Mouse (Mus musculus): ENCODE measurements at regions not wholly inside any gene's neighbourhood (a gene's known extent, or its start where the extent isn't known, plus 50 kb on each side); places are given as distances from the start of the nearest gene placed in this dataset.

GRCm38 (mm10) chr11:52701682-52702081 lies 62.8 kb upstream of the Fstl4 start:
- WGBS: 78% methylated on average over 10 of the region's 10 CpGs
- no peaks in the 10 kb centered on the region for H3K4me1 ChIP-seq (ENCODE audit: control insufficient read depth, insufficient read depth, low read depth, low read length)
- ATAC-seq: no peak
- H3K9ac ChIP-seq (ENCODE audit: low read depth, low read length): no peak overlapping the region
- H3K4me2 ChIP-seq (ENCODE audit: low read length): no peak overlapping the region
- no peaks in the 10 kb centered on the region for H3K36me3 ChIP-seq (ENCODE audit: control insufficient read depth, insufficient read depth, low read length)
- H3K9me3 ChIP-seq (ENCODE audit: control insufficient read depth, low read length): no peaks in the 10 kb centered on the region
- no peaks in the 10 kb centered on the region for H3K27me3 ChIP-seq (replicated peaks; ENCODE audit: control insufficient read depth, insufficient read depth, low read length)
- H3K27ac ChIP-seq (ENCODE audit: low read depth, low read length): no peak overlapping the region
- no peak overlapping the region for H3K4me3 ChIP-seq (ENCODE audit: low read length)

DNA sequence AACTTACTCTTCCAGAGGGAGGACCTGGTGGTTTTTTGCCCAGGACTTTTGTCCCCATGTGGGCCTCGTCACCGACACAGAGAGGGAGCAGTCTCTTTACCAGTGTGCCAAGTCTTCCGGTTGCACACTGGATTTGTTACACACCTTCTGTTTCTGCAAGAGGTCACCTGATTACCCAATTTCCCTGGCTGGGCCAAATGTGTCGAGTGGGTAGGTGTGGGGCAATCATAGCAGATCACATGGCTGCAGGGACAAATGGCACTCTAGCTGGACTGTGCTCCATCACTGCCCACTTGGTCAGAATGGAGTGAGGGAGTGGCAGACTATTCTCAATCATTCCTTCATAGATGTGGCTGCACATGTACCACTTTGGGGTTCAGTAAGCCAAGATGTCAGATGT lies 61.0 kb upstream of the Fstl4 start:
- H3K9ac ChIP-seq (ENCODE audit: low read depth, low read length): no peak overlapping the region
- H3K27me3 ChIP-seq (replicated peaks; ENCODE audit: control insufficient read depth, insufficient read depth, low read length): no peaks in the 10 kb centered on the region
- ATAC-seq: no peak
- H3K4me2 ChIP-seq (ENCODE audit: low read length): no peak overlapping the region
- no peak overlapping the region for H3K27ac ChIP-seq (ENCODE audit: low read depth, low read length)
- no peaks in the 10 kb centered on the region for H3K9me3 ChIP-seq (ENCODE audit: control insufficient read depth, low read length)
- H3K36me3 ChIP-seq (ENCODE audit: control insufficient read depth, insufficient read depth, low read length): no peaks in the 10 kb centered on the region
- H3K4me1 ChIP-seq (ENCODE audit: control insufficient read depth, insufficient read depth, low read depth, low read length): no peaks in the 10 kb centered on the region
- 86% methylated on average over 4 of the region's 4 CpGs for WGBS
- H3K4me3 ChIP-seq (ENCODE audit: low read length): no peak overlapping the region
